ENCODE assay signal across 8 mouse cellular contexts in genomic region chr6:36249047-36249446, GRCm38 (mm10).
DNase-seq lines count a peak whose midpoint lies in the region; TF ChIP-seq lines count a peak whose summit lies in the region.

No protein-coding gene starts in this region.

- DNase-seq in cerebellum, adult 2 months = peak in 1 of 2 experiments; percentile 10
- no peak for DNase-seq in cerebellum, adult 9-11 months
- peak; percentile 4 for DNase-seq in kidney, postnatal 10 days
- no peak for DNase-seq in kidney, adult 8-10 months
- peak; percentile 34 for DNase-seq in MEL (ENCODE audit: low read depth, low spot score)
- peak; percentile 44 for DNase-seq in hindlimb bud, embryonic 11.5 days (ENCODE audit: extremely low spot score, low read depth, low spot score)
- DNase-seq in left cerebral cortex, adult 9 months (ENCODE audit: low spot score in 2 of 2) = no peak
- no peak for DNase-seq in gastrocnemius, adult 8-10 months (ENCODE audit: low spot score in 2 of 2)

- no peaks in the 10 kb centered on the region for H3K4me1 ChIP-seq in cerebellum, adult 2 months (ENCODE audit: control insufficient read depth, insufficient read depth, low read length)
- no peaks in the 10 kb centered on the region for H3K4me1 ChIP-seq in MEL (ENCODE audit: control insufficient read depth in 1 of 2, insufficient read depth in 2 of 2, low read length in 2 of 2)

- H3K36me3 ChIP-seq in MEL (ENCODE audit: control insufficient read depth in 1 of 2, insufficient read depth in 2 of 2, low read length in 2 of 2) = no peaks in the 10 kb centered on the region

- no peak for TF ChIP-seq POLR2A in cerebellum, adult 2 months (IDR thresholded peaks at IDR 0.05; ENCODE audit: borderline replicate concordance, insufficient read depth, low read length)
- no peak for TF ChIP-seq POLR2A in MEL (IDR thresholded peaks at IDR 0.05; ENCODE audit: control insufficient read depth in 1 of 2, insufficient read depth in 1 of 2, low read depth in 1 of 2, low read length in 2 of 2, poor library complexity in 1 of 2)

- TF ChIP-seq RAD21 in MEL (IDR thresholded peaks at IDR 0.05; ENCODE audit: low read depth, low read length) = peak; percentile 29

- no peak overlapping the region for H3K9ac ChIP-seq in MEL (ENCODE audit: control insufficient read depth, low read depth, low read length, poor library complexity, severe bottlenecking)

- no peak overlapping the region for H3K4me3 ChIP-seq in cerebellum, adult 2 months (replicated peaks; ENCODE audit: insufficient read depth, low read depth, low read length)
- no peak overlapping the region for H3K4me3 ChIP-seq in MEL (ENCODE audit: control insufficient read depth in 1 of 2, insufficient read depth in 1 of 2, low read depth in 2 of 2, low read length in 2 of 2)

- WGBS in cerebellum, adult 2 months = 45% methylated on average over 4 of the region's 4 CpGs

- H3K27ac ChIP-seq in cerebellum, adult 2 months (ENCODE audit: insufficient read depth, low read length) = no peak overlapping the region
- no peak overlapping the region for H3K27ac ChIP-seq in MEL (ENCODE audit: control insufficient read depth, low read depth, low read length)

- TF ChIP-seq CTCF in cerebellum, adult 2 months (IDR thresholded peaks at IDR 0.05; ENCODE audit: borderline replicate concordance, insufficient read depth, low read depth, low read length) = peak; percentile 47; the same call in 1 of the 2 replicates
- TF ChIP-seq CTCF in MEL (IDR thresholded peaks at IDR 0.05 in 2 of 3, conservative IDR thresholded peaks at IDR 0.05 in 1 of 3; ENCODE audit: control insufficient read depth in 1 of 3, insufficient read depth in 1 of 3, low read depth in 2 of 3, low read length in 3 of 3, poor library complexity in 1 of 3, severe bottlenecking in 1 of 3) = peak in 2 of 3 experiments; percentile 31 to 57; a peak in 3 of 6 replicates

- no peaks in the 10 kb centered on the region for H3K9me3 ChIP-seq in MEL (replicated peaks; ENCODE audit: insufficient read depth, low read length)

- TF ChIP-seq EP300 in MEL (IDR thresholded peaks at IDR 0.05; ENCODE audit: low read depth in 1 of 2, low read length in 2 of 2) = no peak

- H3K79me2 ChIP-seq in MEL (ENCODE audit: control insufficient read depth, insufficient read depth, low read length, poor library complexity) = no peaks in the 10 kb centered on the region

- no peaks in the 10 kb centered on the region for H3K27me3 ChIP-seq in cerebellum, adult 2 months (ENCODE audit: control insufficient read depth, insufficient read depth, low read length)
- H3K27me3 ChIP-seq in MEL (ENCODE audit: control insufficient read depth in 1 of 2, insufficient read depth in 2 of 2, low read length in 2 of 2) = no peaks in the 10 kb centered on the region

TF ChIP-seq in MEL, 35 proteins besides CTCF, POLR2A, EP300 and RAD21:
- TF ChIP-seq SMC3 (IDR thresholded peaks at IDR 0.05; ENCODE audit: low read depth, low read length) (peak; percentile 49), ZNF384 (IDR thresholded peaks at IDR 0.05; ENCODE audit: low read depth, low read length) (peak; percentile 73), MYB (IDR thresholded peaks at IDR 0.05; ENCODE audit: low read depth, low read length) (no peak)

Comparison
In these comparisons a context has a peak if more than half of its experiments do, and no peak if none do; other contexts are left out.
1. DNase-seq: peak in kidney, postnatal 10 days (single experiment), MEL (single experiment) and hindlimb bud, embryonic 11.5 days (single experiment); none in cerebellum, adult 9-11 months (single experiment), kidney, adult 8-10 months (0 of 2), left cerebral cortex, adult 9 months (0 of 2) and gastrocnemius, adult 8-10 months (0 of 2).